Mouse (Mus musculus) kidney, adult 2 months (tissue): ENCODE measurements around the gene L3mbtl4.

ENCODE experiments used
- CTCF ChIP-seq: fragments of 200-500 bp; conservative IDR thresholded peaks from 2 replicates; pipeline ENCODE4 v1.5.1; 2011; ENCODE audit warnings: low read depth, mild to moderate bottlenecking, control low read depth, low read length, moderate library complexity, mixed read lengths; ENCODE audit not compliant: insufficient read depth, insufficient read length
- POLR2A ChIP-seq: fragments of 200-500 bp; IDR thresholded peaks from one replicate; pipeline ENCODE4 v1.6.1; 2011; ENCODE audit warnings: low read depth, low read length, control low read depth

GRCm38 (mm10) chr17:68357687-68358086, 84.1 kb downstream of the L3mbtl4 start:
- TF ChIP-seq CTCF (no peak), POLR2A (no peak)
